Mouse (Mus musculus) heart, embryonic 11.5 days (tissue): ENCODE measurements around the gene Ddn. TPM values are rescaled to one million over a fixed set of nuclear protein-coding genes. Genes with fewer than 3 reads are reported as not detected.

Source experiments
- ATAC-seq: fragments of 200-750 bp; cut with Nextera tagmentation; replicated peaks from 2 replicates; pipeline ENCODE4 v1.8.0; 2017; ENCODE audit warnings: moderate library complexity; ENCODE audit not compliant: insufficient number of reproducible peaks, low FRiP score, low TSS enrichment
- H3K27ac ChIP-seq: fragments of 300-500 bp; sonication (generic); 2 replicates; pipeline ENCODE4 v1.5.1; 2014; ENCODE audit warnings: mild to moderate bottlenecking, low read depth, low read length
- H3K27me3 ChIP-seq: fragments of 300-500 bp; sonication (generic); 2 replicates; pipeline ENCODE4 v1.6.1; 2014; ENCODE audit warnings: mild to moderate bottlenecking, low read length, mixed read lengths; ENCODE audit not compliant: control insufficient read depth, insufficient read depth
- H3K36me3 ChIP-seq: fragments of 300-500 bp; sonication (generic); 2 replicates; pipeline ENCODE4 v1.6.1; 2014; ENCODE audit warnings: mild to moderate bottlenecking, low read length, moderate library complexity, mixed read lengths; ENCODE audit not compliant: control insufficient read depth, insufficient read depth
- H3K4me1 ChIP-seq: fragments of 300-500 bp; sonication (generic); 2 replicates; pipeline ENCODE4 v1.6.1; 2014; ENCODE audit warnings: low read length; ENCODE audit not compliant: control insufficient read depth, insufficient read depth
- H3K4me2 ChIP-seq: fragments of 300-500 bp; sonication (generic); 2 replicates; pipeline ENCODE4 v1.6.1; 2014; ENCODE audit warnings: mild to moderate bottlenecking, moderate library complexity
- H3K4me3 ChIP-seq: fragments of 300-500 bp; sonication (generic); 2 replicates; pipeline ENCODE4 v1.5.1; 2014; ENCODE audit warnings: low read depth, low read length
- H3K9ac ChIP-seq: fragments of 300-500 bp; sonication (generic); 2 replicates; pipeline ENCODE4 v1.6.1; 2014; ENCODE audit warnings: mild to moderate bottlenecking, low read depth, low read length, moderate library complexity
- H3K9me3 ChIP-seq: fragments of 300-500 bp; sonication (generic); replicated peaks from 2 replicates; pipeline ENCODE4 v1.6.1; 2016; ENCODE audit warnings: low read length; ENCODE audit not compliant: control insufficient read depth
- WGBS: fragments of 180-500 bp; shearing (Covaris S2); extraction: QIAGEN DNeasy Blood & Tissue Kit; methylation state at CpG from one replicate; pipeline ENCODE4 v1.1.7; 2014; ENCODE audit not compliant: insufficient replicate concordance; 5-methylcytosine and 5-hydroxymethylcytosine counted together
- polyA plus RNA-seq: library from polyadenylated mRNA; unstranded; fragments of >200 nt; fragmentation: Nextera tagmentation; extraction: Ambion mirVana; gene quantifications from 2 replicates; pipeline ENCODE4 v1.2.1, GENCODE M21; 2014

Gene Ddn
- polyA plus RNA-seq, 1 experiment from 2014 or later = 0.11 TPM

DNA sequence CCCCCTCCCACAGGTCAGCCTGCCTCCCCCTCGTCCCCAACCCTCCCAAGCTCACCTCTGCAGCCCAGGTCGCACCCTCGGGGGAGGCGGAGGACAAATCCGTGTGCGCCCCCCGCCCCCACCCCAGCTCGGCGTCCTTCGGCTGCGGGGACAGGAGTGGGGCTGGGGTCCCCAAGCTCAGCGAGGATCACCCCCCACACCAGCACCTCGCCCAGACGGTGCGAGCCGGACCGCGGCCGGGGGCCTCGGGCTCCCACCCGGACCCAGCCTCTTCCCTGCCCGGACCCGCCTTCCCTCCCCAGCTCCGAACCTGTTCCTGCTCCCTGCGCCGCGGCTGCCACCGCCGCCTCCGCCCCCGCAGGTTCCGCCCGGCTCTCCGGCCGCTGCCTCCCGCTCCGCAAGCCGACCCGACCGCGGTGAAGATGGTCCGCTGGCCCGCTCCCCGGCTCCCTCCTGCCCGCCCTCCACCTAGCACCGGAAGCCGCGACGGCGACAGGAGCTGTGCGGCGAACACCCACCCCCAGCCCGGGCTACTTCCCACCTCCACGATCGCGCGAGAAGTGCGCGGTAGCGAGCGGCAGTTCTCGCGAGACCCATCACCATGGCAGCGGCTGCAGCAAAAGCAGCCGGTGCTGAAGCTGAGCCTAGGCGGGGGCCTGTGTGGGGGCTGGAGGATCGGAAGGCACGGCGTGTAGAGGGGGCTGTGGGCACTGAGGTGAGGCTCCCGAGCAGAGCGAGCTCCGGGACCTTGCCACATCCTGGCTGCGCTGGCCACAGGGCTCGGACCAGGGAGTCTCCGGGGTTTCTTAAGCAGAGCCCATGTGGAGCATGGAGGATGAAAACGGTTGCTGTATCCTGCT, 46.4 kb downstream of the Ddn start, which contains the start of gene Arf3:
Gene Arf3 (minus strand): TSS at position 545 of the 860 bp plus-strand sequence.
- H3K27ac ChIP-seq = peak within 1 kb of the TSS; percentile 74
- peaks cover 15% of the 10 kb centered on the region for H3K27me3 ChIP-seq
- peaks cover 4% of the 10 kb centered on the region; the same call in 1 of the 2 replicates for H3K36me3 ChIP-seq
- peak within 1 kb of the TSS; percentile 86 for H3K9ac ChIP-seq
- H3K9me3 ChIP-seq = no peaks in the 10 kb centered on the region
- peak within 1 kb of the TSS; percentile 93 for H3K4me2 ChIP-seq
- peak within 1 kb of the TSS; percentile 99 for H3K4me3 ChIP-seq
- H3K4me1 ChIP-seq = peaks cover 10% of the 10 kb centered on the region; the same call in 1 of the 2 replicates
- under 1% methylated on average over 69 of the region's 76 CpGs for WGBS
- peak; percentile 91 for ATAC-seq

- peak; percentile 71 for ATAC-seq
- Histone ChIP-seq H3K9ac (peak overlapping the region; percentile 86), H3K36me3 (peaks cover 4% of the 10 kb centered on the region; the same call in 1 of the 2 replicates), H3K4me2 (peak overlapping the region; percentile 93), H3K27ac (peak overlapping the region; percentile 74), H3K4me3 (peak overlapping the region; percentile 99), H3K27me3 (peaks cover 13% of the 10 kb centered on the region), H3K9me3 (no peaks in the 10 kb centered on the region), H3K4me1 (peaks cover 10% of the 10 kb centered on the region; the same call in 1 of the 2 replicates)
- under 1% methylated on average over 21 of the region's 24 CpGs for WGBS
Measured at GRCm38 (mm10) chr15:98762201-98762621, 47.1 kb downstream of the Ddn start.

- WGBS = 65% methylated on average over 2 of the region's 2 CpGs
- H3K4me2 ChIP-seq = no peak overlapping the region
- no peaks in the 10 kb centered on the region for H3K27me3 ChIP-seq
- no peak overlapping the region for H3K9ac ChIP-seq
- peaks cover 12% of the 10 kb centered on the region; the same call in 1 of the 2 replicates for H3K36me3 ChIP-seq
- ATAC-seq = no peak
- H3K27ac ChIP-seq = no peak overlapping the region
- no peak overlapping the region for H3K4me3 ChIP-seq
- no peaks in the 10 kb centered on the region for H3K9me3 ChIP-seq
- H3K4me1 ChIP-seq = peaks cover 6% of the 10 kb centered on the region; the same call in 1 of the 2 replicates
Measured at GRCm38 (mm10) chr15:98754125-98754524, 55.2 kb downstream of the Ddn start.

Other genes starting within 250 kb of the Ddn start
- 38.1 and 42.3 TPM in 2 replicates for gene Ccnt1, start 238.6 kb downstream of the Ddn start, polyA plus RNA-seq
- gene 4930415O20Rik, start 238.5 kb downstream of the Ddn start, polyA plus RNA-seq = 0.73 and 1.0 TPM in 2 replicates
- 24.5 and 34.8 TPM in 2 replicates for gene Adcy6, start 199.4 kb downstream of the Ddn start, polyA plus RNA-seq
- 9.8 and 9.9 TPM in 2 replicates for gene Cacnb3, start 178.7 kb downstream of the Ddn start, polyA plus RNA-seq
- gene Ddx23, start 146.6 kb downstream of the Ddn start, polyA plus RNA-seq = 11.2 and 19.6 TPM in 2 replicates
- 1.2 and 1.6 TPM in 2 replicates for gene Rnd1, start 132.0 kb downstream of the Ddn start, polyA plus RNA-seq
- 0.23 and 0.37 TPM in 2 replicates for gene Ccdc65, start 101.3 kb downstream of the Ddn start, polyA plus RNA-seq
- 20.4 and 21.1 TPM in 2 replicates for gene Fkbp11, start 81.3 kb downstream of the Ddn start, polyA plus RNA-seq
- gene Arf3, start 46.3 kb downstream of the Ddn start, polyA plus RNA-seq = 22.8 and 30.7 TPM in 2 replicates
- gene Wnt10b, start 31.3 kb downstream of the Ddn start, polyA plus RNA-seq = not detected in 2 replicates
- gene Wnt1, start 19.6 kb downstream of the Ddn start, polyA plus RNA-seq = not detected in 2 replicates
- 72.1 and 74.7 TPM in 2 replicates for gene Prkag1, start 22.0 kb upstream of the Ddn start, polyA plus RNA-seq
- gene Kmt2d, start 61.7 kb upstream of the Ddn start, polyA plus RNA-seq = 12.7 and 16.1 TPM in 2 replicates
- gene Rhebl1, start 85.0 kb upstream of the Ddn start, polyA plus RNA-seq = 6.5 and 8.8 TPM in 2 replicates
- gene Dhh, start 89.0 kb upstream of the Ddn start, polyA plus RNA-seq = 2.5 and 5.0 TPM in 2 replicates
- 4.0 and 5.7 TPM in 2 replicates for gene Lmbr1l, start 108.7 kb upstream of the Ddn start, polyA plus RNA-seq
- gene Tuba1b, start 125.1 kb upstream of the Ddn start, polyA plus RNA-seq = 1,819 and 1,826 TPM in 2 replicates
- gene Gm49450, start 144.1 kb upstream of the Ddn start, polyA plus RNA-seq = not detected in 2 replicates
- 1,237 and 1,376 TPM in 2 replicates for gene Tuba1a, start 144.2 kb upstream of the Ddn start, polyA plus RNA-seq
- 167 and 169 TPM in 2 replicates for gene Tuba1c, start 220.4 kb upstream of the Ddn start, polyA plus RNA-seq
- gene Prph, start 245.7 kb upstream of the Ddn start, polyA plus RNA-seq = 0.09 and 0.59 TPM in 2 replicates